ENCODE assay signal across 36 mouse cellular contexts in genomic region chr19:11048503-11048902, GRCm38 (mm10). TPM values are rescaled to one million over a fixed set of nuclear protein-coding genes. Genes with fewer than 3 reads are reported as not detected.
DNase-seq lines count a peak whose midpoint lies in the region; ATAC-seq and TF ChIP-seq lines count a peak whose summit lies in the region.
"Had no signal": no experiment of that assay in that cellular context is flagged by ENCODE, and none has a peak within 500 bp of the region (broad histone marks: within the 10 kb centered on the region; RNA-seq: fewer than 3 reads in every experiment).

No protein-coding gene starts in this region.

- no peaks in the 10 kb centered on the region for H3K9me3 ChIP-seq in liver, postnatal 0 days (ENCODE audit: low read length)
- H3K9me3 ChIP-seq in liver, embryonic 11.5 days (ENCODE audit: control insufficient read depth, low read length), result no peaks in the 10 kb centered on the region
- H3K9me3 ChIP-seq in kidney, embryonic 16.5 days (ENCODE audit: low read length), result no peaks in the 10 kb centered on the region
- H3K9me3 ChIP-seq: embryonic facial prominence, embryonic 12.5 days; heart, embryonic 15.5 days; hindbrain, embryonic 13.5 days; kidney, embryonic 15.5 days; liver, embryonic 15.5 days; megakaryocyte, embryonic 14.5 days; midbrain, embryonic 13.5 days; neural tube, embryonic 13.5 days; stomach, embryonic 15.5 days had no signal

- no peak for ATAC-seq in CD4-positive, CD25-positive, alpha-beta regulatory T cell, adult 4 months
- no peak for ATAC-seq in liver, postnatal 0 days
- no peak for ATAC-seq in liver, embryonic 11.5 days (replicated peaks; ENCODE audit: low FRiP score)
- ATAC-seq in kidney, embryonic 16.5 days (ENCODE audit: low FRiP score, low TSS enrichment), result no peak
- ATAC-seq: forebrain, embryonic 14.5 days; intestine, postnatal 0 days; midbrain, embryonic 13.5 days had no signal

- no peak overlapping the region for H3K4me2 ChIP-seq in liver, postnatal 0 days (ENCODE audit: low read depth, low read length)
- no peak overlapping the region for H3K4me2 ChIP-seq in liver, embryonic 11.5 days
- no peak overlapping the region for H3K4me2 ChIP-seq in kidney, embryonic 16.5 days (replicated peaks; ENCODE audit: low read depth, low read length)
- H3K4me2 ChIP-seq: embryonic facial prominence, embryonic 12.5 days; heart, embryonic 15.5 days; hindbrain, embryonic 13.5 days; kidney, embryonic 15.5 days; liver, embryonic 15.5 days; midbrain, embryonic 13.5 days; neural tube, embryonic 13.5 days; stomach, embryonic 15.5 days had no signal

- TF ChIP-seq POLR2A in cortical plate, adult 2 months (IDR thresholded peaks at IDR 0.05; ENCODE audit: extremely low read depth, insufficient read depth, low read length), result no peak

- peak; percentile 8 for DNase-seq in CD4-positive, CD25-positive, alpha-beta regulatory T cell, adult 2 months (ENCODE audit: low read depth, low spot score)
- peak; percentile 67 for DNase-seq in heart, adult 8-10 months (ENCODE audit: low spot score)
- DNase-seq in heart, postnatal 25 days (ENCODE audit: low spot score), result no peak
- no peak for DNase-seq in liver, postnatal 0 days
- no peak for DNase-seq in liver, embryonic 11.5 days (ENCODE audit: low spot score)
- DNase-seq: adrenal gland, adult 2 months; cerebellum, adult 11 months; cerebellum, adult 9-10 months; cerebellum, postnatal 36 days; embryo, embryonic 11 days; kidney, postnatal 36 days; layer of hippocampus, postnatal 36 days; left cerebral cortex, postnatal 4 days; right cerebral cortex, postnatal 4 days had no signal

- intact Hi-C loops in heart, postnatal 25 days (cut with DNase I), result no loop called here

- WGBS in liver, postnatal 0 days (ENCODE audit: insufficient replicate concordance), result 50% methylated on average over 1 of the region's 1 CpGs
- 70% methylated on average over 1 of the region's 1 CpGs for WGBS in liver, embryonic 11.5 days
- 83% methylated on average over 1 of the region's 1 CpGs for WGBS in kidney, embryonic 16.5 days

- TF ChIP-seq EP300 in liver, postnatal 0 days (IDR thresholded peaks at IDR 0.05; ENCODE audit: low read depth), result no peak

- no peak overlapping the region for H3K9ac ChIP-seq in liver, postnatal 0 days (replicated peaks)
- H3K9ac ChIP-seq in liver, embryonic 11.5 days (ENCODE audit: low read depth, low read length), result no peak overlapping the region
- H3K9ac ChIP-seq in kidney, embryonic 16.5 days (replicated peaks; ENCODE audit: low read length), result no peak overlapping the region
- H3K9ac ChIP-seq: embryonic facial prominence, embryonic 12.5 days; heart, embryonic 15.5 days; hindbrain, embryonic 13.5 days; kidney, embryonic 15.5 days; liver, embryonic 15.5 days; midbrain, embryonic 13.5 days; neural tube, embryonic 13.5 days; stomach, embryonic 15.5 days had no signal

- no peak; the same call in 1 of the 2 replicates for TF ChIP-seq CTCF in liver, postnatal 0 days (IDR thresholded peaks at IDR 0.05; ENCODE audit: low read depth)
- no peak for TF ChIP-seq CTCF in cortical plate, adult 2 months (IDR thresholded peaks at IDR 0.05; ENCODE audit: extremely low read depth, insufficient read depth, low read length)

- no peaks in the 10 kb centered on the region for H3K27me3 ChIP-seq in liver, postnatal 0 days (ENCODE audit: insufficient read depth, low read length)
- no peaks in the 10 kb centered on the region for H3K27me3 ChIP-seq in liver, embryonic 11.5 days (replicated peaks; ENCODE audit: control insufficient read depth, insufficient read depth, low read length)
- H3K27me3 ChIP-seq in kidney, embryonic 16.5 days (ENCODE audit: insufficient read depth, low read length), result no peaks in the 10 kb centered on the region
- H3K27me3 ChIP-seq: embryonic facial prominence, embryonic 12.5 days; heart, embryonic 15.5 days; hindbrain, embryonic 13.5 days; kidney, embryonic 15.5 days; liver, embryonic 15.5 days; megakaryocyte, embryonic 14.5 days; neural tube, embryonic 13.5 days; stomach, embryonic 15.5 days had no signal

- no peak overlapping the region for H3K4me3 ChIP-seq in liver, postnatal 0 days (ENCODE audit: low read depth, low read length)
- H3K4me3 ChIP-seq in liver, embryonic 11.5 days (ENCODE audit: low read depth, low read length), result no peak overlapping the region
- no peak overlapping the region for H3K4me3 ChIP-seq in cortical plate, adult 2 months (ENCODE audit: insufficient read depth, low read length)
- H3K4me3 ChIP-seq in kidney, embryonic 16.5 days (ENCODE audit: low read length), result no peak overlapping the region
- H3K4me3 ChIP-seq: embryonic facial prominence, embryonic 12.5 days; heart, embryonic 15.5 days; hindbrain, embryonic 13.5 days; kidney, embryonic 15.5 days; liver, embryonic 15.5 days; megakaryocyte, embryonic 14.5 days; midbrain, embryonic 13.5 days; neural tube, embryonic 13.5 days; stomach, embryonic 15.5 days had no signal

- 0 out of 2 replicates have a peak overlapping the region, but pooled peaks have one; percentile 31 for H3K27ac ChIP-seq in liver, postnatal 0 days (ENCODE audit: low read depth)
- H3K27ac ChIP-seq in liver, embryonic 11.5 days (ENCODE audit: low read depth, low read length), result no peak overlapping the region
- peak overlapping the region; percentile 40; the same call in 1 of the 2 replicates for H3K27ac ChIP-seq in cortical plate, adult 2 months (ENCODE audit: insufficient read depth, low read length)
- no peak overlapping the region for H3K27ac ChIP-seq in kidney, embryonic 16.5 days (ENCODE audit: low read length)
- H3K27ac ChIP-seq: embryonic facial prominence, embryonic 12.5 days; heart, embryonic 15.5 days; hindbrain, embryonic 13.5 days; kidney, embryonic 15.5 days; liver, embryonic 15.5 days; midbrain, embryonic 13.5 days; neural tube, embryonic 13.5 days; stomach, embryonic 15.5 days had no signal

- H3K36me3 ChIP-seq in liver, postnatal 0 days (replicated peaks; ENCODE audit: insufficient read depth, low read length), result no peaks in the 10 kb centered on the region
- no peaks in the 10 kb centered on the region for H3K36me3 ChIP-seq in liver, embryonic 11.5 days (ENCODE audit: control insufficient read depth, insufficient read depth, low read length)
- H3K36me3 ChIP-seq in kidney, embryonic 16.5 days (ENCODE audit: insufficient read depth, low read length), result no peaks in the 10 kb centered on the region
- H3K36me3 ChIP-seq: embryonic facial prominence, embryonic 12.5 days; heart, embryonic 15.5 days; hindbrain, embryonic 13.5 days; kidney, embryonic 15.5 days; liver, embryonic 15.5 days; midbrain, embryonic 13.5 days; neural tube, embryonic 13.5 days; stomach, embryonic 15.5 days had no signal

- peaks cover 20% of the 10 kb centered on the region for H3K4me1 ChIP-seq in liver, postnatal 0 days (ENCODE audit: insufficient read depth)
- H3K4me1 ChIP-seq in liver, embryonic 11.5 days (replicated peaks; ENCODE audit: control insufficient read depth, insufficient read depth, low read length), result no peaks in the 10 kb centered on the region
- no peaks in the 10 kb centered on the region for H3K4me1 ChIP-seq in cortical plate, adult 2 months (ENCODE audit: control insufficient read depth, insufficient read depth, low read length)
- no peaks in the 10 kb centered on the region for H3K4me1 ChIP-seq in kidney, embryonic 16.5 days (ENCODE audit: insufficient read depth, low read length)
- H3K4me1 ChIP-seq: embryonic facial prominence, embryonic 12.5 days; hindbrain, embryonic 13.5 days; kidney, embryonic 15.5 days; midbrain, embryonic 13.5 days; neural tube, embryonic 13.5 days; stomach, embryonic 15.5 days had no signal

RNA-seq across cellular contexts. Expression of gene Ms4a18, which starts 30.7 kb away (rescaled TPM):
- polyA plus RNA-seq in CD4-positive, CD25-positive, alpha-beta regulatory T cell, adult 4 months (2017; shearing (Covaris generic)), result not detected
- total RNA-seq in heart, adult 8-10 months (2022), result not detected
- total RNA-seq in heart, postnatal 25 days (2021), result not detected
- not detected in 2 replicates for polyA plus RNA-seq in liver, postnatal 0 days (2015; fragmentation: Nextera tagmentation; extraction: Ambion mirVana)
- polyA plus RNA-seq in liver, embryonic 11.5 days (2014; fragmentation: Nextera tagmentation; extraction: Ambion mirVana), result not detected in 2 replicates
- not detected in 2 replicates for polyA plus RNA-seq in cortical plate, adult 2 months (2012; rRNA removed)
- polyA plus RNA-seq in kidney, embryonic 16.5 days (2015; fragmentation: Nextera tagmentation; extraction: Ambion mirVana), result not detected in 2 replicates
- total RNA-seq: adrenal gland, adult 2 months; adrenal gland, postnatal 4 days; gastrocnemius, adult 18-20 months; gastrocnemius, postnatal 4 days; heart, postnatal 36 days; layer of hippocampus, postnatal 36 days; left cerebral cortex, postnatal 4 days had no signal
- polyA plus RNA-seq: activated CD4-positive, CD25-positive, alpha-beta regulatory T cell, adult 4 months; adrenal gland, adult 2 months; embryonic facial prominence, embryonic 12.5 days; forebrain, embryonic 14.5 days; frontal cortex, adult 2 months; heart, embryonic 15.5 days; hindbrain, embryonic 13.5 days; kidney, embryonic 15.5 days; lung, embryonic 16.5 days; midbrain, embryonic 13.5 days; neural tube, embryonic 13.5 days had no signal

RNA-seq across cellular contexts. Expression of gene Ms4a8a, which starts 32.4 kb away (rescaled TPM):
- not detected for polyA plus RNA-seq in CD4-positive, CD25-positive, alpha-beta regulatory T cell, adult 4 months (2017; shearing (Covaris generic))
- total RNA-seq in heart, adult 8-10 months (2022), result 1 to 10 TPM in 3 of 4 experiments, under 1 TPM in 1; 0.82 to 4.2 (median 1.4) TPM
- total RNA-seq in heart, postnatal 25 days (2021), result 1 to 10 TPM; 1.2 to 1.8 TPM
- polyA plus RNA-seq in liver, postnatal 0 days (2015; fragmentation: Nextera tagmentation; extraction: Ambion mirVana), result 0.13 and 0.26 TPM in 2 replicates
- polyA plus RNA-seq in liver, embryonic 11.5 days (2014; fragmentation: Nextera tagmentation; extraction: Ambion mirVana), result not detected in 2 replicates
- 0.11 and 0.13 TPM in 2 replicates for polyA plus RNA-seq in cortical plate, adult 2 months (2012; rRNA removed)
- polyA plus RNA-seq in kidney, embryonic 16.5 days (2015; fragmentation: Nextera tagmentation; extraction: Ambion mirVana), result not detected in 2 replicates
- total RNA-seq: layer of hippocampus, postnatal 36 days; left cerebral cortex, postnatal 4 days had no signal
- polyA plus RNA-seq: activated CD4-positive, CD25-positive, alpha-beta regulatory T cell, adult 4 months; embryonic facial prominence, embryonic 12.5 days; forebrain, embryonic 14.5 days; frontal cortex, adult 2 months; hindbrain, embryonic 13.5 days; kidney, embryonic 15.5 days; limb, embryonic 14.5 days; lung, embryonic 16.5 days; midbrain, embryonic 13.5 days; neural tube, embryonic 13.5 days had no signal

RNA-seq across cellular contexts. Expression of gene Ms4a15, which starts 55.5 kb away (rescaled TPM):
- under 1 TPM in 1 of 2 experiments, not detected in 1; 0.31 TPM for polyA plus RNA-seq in CD4-positive, CD25-positive, alpha-beta regulatory T cell, adult 4 months (2017; shearing (Covaris generic))
- total RNA-seq in heart, adult 8-10 months (2022), result not detected
- total RNA-seq in heart, postnatal 25 days (2021), result not detected
- not detected in 2 replicates for polyA plus RNA-seq in liver, postnatal 0 days (2015; fragmentation: Nextera tagmentation; extraction: Ambion mirVana)
- not detected in 2 replicates for polyA plus RNA-seq in liver, embryonic 11.5 days (2014; fragmentation: Nextera tagmentation; extraction: Ambion mirVana)
- not detected in 2 replicates for polyA plus RNA-seq in cortical plate, adult 2 months (2012; rRNA removed)
- polyA plus RNA-seq in kidney, embryonic 16.5 days (2015; fragmentation: Nextera tagmentation; extraction: Ambion mirVana), result not detected in 2 replicates
- total RNA-seq: adrenal gland, adult 2 months; gastrocnemius, adult 18-20 months; gastrocnemius, postnatal 4 days; heart, postnatal 36 days; layer of hippocampus, postnatal 36 days had no signal
- polyA plus RNA-seq: adrenal gland, adult 2 months; embryonic facial prominence, embryonic 12.5 days; forebrain, embryonic 14.5 days; heart, embryonic 15.5 days; hindbrain, embryonic 13.5 days; kidney, embryonic 15.5 days; limb, embryonic 14.5 days; liver, embryonic 15.5 days; lung, embryonic 16.5 days; midbrain, embryonic 13.5 days; neural tube, embryonic 13.5 days had no signal

Comparison
In these comparisons a context has a peak if more than half of its experiments do, and no peak if none do; other contexts are left out.
1. DNase-seq: peak in CD4-positive, CD25-positive, alpha-beta regulatory T cell, adult 2 months (single experiment) and heart, adult 8-10 months (single experiment); none in heart, postnatal 25 days (single experiment), liver, postnatal 0 days (single experiment) and liver, embryonic 11.5 days (single experiment).
2. H3K27ac ChIP-seq: peak in liver, postnatal 0 days (single experiment) and cortical plate, adult 2 months (single experiment); none in liver, embryonic 11.5 days (single experiment) and kidney, embryonic 16.5 days (single experiment).